Mouse (Mus musculus) spleen, postnatal 0 days (tissue): ENCODE data around the gene Gm43302. TPM values are rescaled to one million over a fixed set of nuclear protein-coding genes. Genes with fewer than 3 reads are reported as not detected.

Experiments
- polyA plus RNA-seq: library from polyadenylated mRNA; unstranded; fragments of >200 nt; fragmentation: Nextera tagmentation; extraction: Ambion mirVana; gene quantifications from 2 replicates; pipeline ENCODE4 v1.2.1, GENCODE M21; 2015

Gene Gm43302
- 0.04 TPM in 1 of 2 replicates, not detected in the other for polyA plus RNA-seq

DNA sequence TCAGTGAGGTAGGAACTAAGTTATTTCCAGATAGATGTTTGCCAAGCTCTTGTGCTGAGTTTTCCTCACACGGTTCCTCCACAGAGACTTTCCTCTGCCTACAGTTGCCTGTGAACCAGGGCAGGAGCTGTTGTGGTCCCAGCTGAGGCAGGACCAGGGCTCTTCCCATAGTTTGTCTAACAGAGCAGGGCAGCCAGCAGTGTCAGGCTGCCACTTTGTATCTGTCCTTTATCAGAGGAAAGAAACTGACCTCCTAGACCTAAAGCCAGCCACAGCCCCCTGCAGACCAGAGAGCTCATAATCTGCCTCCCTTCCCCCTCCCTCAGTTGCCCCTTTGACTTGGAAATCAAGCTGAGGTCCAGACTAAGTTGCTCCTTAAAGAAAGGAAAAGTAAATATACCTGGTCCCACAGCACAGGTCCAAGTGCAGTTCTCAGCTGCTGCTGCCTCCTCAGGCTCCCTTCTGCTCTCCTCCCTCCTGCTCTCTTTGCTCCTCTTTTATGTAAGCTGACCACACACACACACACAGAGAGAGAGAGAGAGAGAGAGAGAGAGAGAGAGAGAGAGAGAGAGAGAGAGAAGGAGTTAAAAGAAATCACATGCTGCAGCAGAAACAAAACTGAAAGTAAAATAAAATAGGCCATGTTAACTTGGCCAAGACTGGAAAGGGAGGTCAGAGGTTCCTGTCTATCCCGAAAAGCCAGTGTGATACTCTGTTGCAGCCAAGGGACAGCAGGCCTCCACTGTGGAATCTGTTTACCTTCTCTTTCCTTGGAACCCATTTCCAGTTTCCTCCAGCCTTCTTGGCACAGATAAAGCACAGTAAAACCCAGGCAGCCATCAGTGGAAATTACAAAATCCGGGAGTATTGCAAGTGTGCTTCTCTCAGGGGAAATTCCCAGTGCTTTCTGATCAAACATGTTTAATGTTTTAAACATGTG is at the start of gene Gm43302, which contains the start of gene Gbp6:
TSS of gene Gm43302 (minus strand) at position 470 of the 940 bp plus-strand sequence.
TSS of gene Gbp6 (minus strand) at position 473 of the 940 bp plus-strand sequence.

DNA sequence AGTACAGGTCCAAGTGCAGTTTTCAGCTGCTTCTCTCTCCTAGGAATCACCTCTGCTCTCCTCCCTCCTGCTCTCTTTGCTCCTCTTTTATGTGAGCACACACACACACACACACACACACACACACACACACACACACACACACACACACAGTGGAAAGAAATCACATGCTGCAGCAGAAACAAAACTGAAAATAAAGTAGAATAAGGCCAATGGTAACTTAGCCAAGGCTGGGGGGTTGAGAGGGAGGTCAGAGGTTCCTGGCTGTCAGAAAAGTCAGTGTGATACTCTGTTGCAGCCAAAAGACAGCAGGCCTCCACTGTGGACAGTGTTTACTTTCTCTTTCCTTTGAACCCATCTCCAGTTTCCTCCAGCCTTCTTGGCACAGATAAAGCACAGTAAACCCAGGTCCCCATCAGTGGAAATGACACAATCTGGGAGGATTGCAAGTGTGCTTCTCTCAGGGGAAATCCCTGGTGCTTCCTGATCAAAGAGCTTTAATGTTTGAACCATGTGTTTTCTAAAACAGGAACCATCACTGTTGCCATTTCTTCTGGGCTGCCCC is 53.9 kb downstream of the Gm43302 start, which contains the start of gene Gbp10:
TSS of gene Gbp10 (minus strand) at position 51 of the 565 bp plus-strand sequence.

Other genes with a start within 250 kb of the Gm43302 start
- 3.4 and 4.4 TPM in 2 replicates for gene Gbp9, start 154.2 kb downstream of the Gm43302 start, polyA plus RNA-seq
- gene Gbp8, start 154.2 kb downstream of the Gm43302 start, polyA plus RNA-seq: 2.4 and 3.1 TPM in 2 replicates
- 0.99 and 2.0 TPM in 2 replicates for gene Gbp4, start 154.1 kb downstream of the Gm43302 start, polyA plus RNA-seq
- gene Gbp10, start 54.2 kb downstream of the Gm43302 start, polyA plus RNA-seq: 0.21 TPM in 1 of 2 replicates, not detected in the other
- 1.1 and 2.1 TPM in 2 replicates for gene Gbp6, start within 50 bp of the Gm43302 start, polyA plus RNA-seq
- 3.3 TPM in 2 replicates for gene Lrrc8b, start 122.1 kb upstream of the Gm43302 start, polyA plus RNA-seq
- 26.3 and 26.5 TPM in 2 replicates for gene Lrrc8c, start 225.7 kb upstream of the Gm43302 start, polyA plus RNA-seq